Mouse (Mus musculus) liver (tissue): ENCODE measurements around the gene Ptpro.
A peak's percentile ranks its signal among the peaks of the same experiment; 100 is the strongest.
"Not testable (repeated sequence)": the region's sequence is repeated elsewhere in the genome, so short reads cannot be mapped to it uniquely, and the experiment has no call there.

Source experiments
- DNase-seq: peaks from one replicate; pipeline ENCODE4 v3.0.0-alpha.2; 2020; ENCODE audit warnings: mixed read lengths

The Ptpro gene

DNA sequence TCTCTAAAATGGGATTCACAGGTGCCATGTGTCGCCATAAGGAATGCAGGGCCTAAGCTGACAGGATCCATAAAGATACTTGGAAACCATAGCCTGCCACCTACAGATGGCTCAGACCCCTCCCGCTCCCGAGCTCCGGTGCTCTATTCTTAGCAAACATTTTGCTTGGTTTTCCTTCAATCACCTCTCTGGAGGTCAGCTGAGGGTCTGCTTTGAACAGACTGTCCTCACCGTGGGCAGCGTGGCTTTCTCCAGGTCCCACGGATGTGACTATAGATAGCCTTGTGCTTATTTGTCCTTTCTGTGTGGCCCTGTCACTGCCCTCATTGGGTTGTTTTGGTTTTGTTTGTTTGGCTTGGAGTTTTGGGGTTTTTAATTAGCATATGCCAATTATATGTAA, 206.0 kb downstream of the Ptpro start:
- DNase-seq: no peak

DNA sequence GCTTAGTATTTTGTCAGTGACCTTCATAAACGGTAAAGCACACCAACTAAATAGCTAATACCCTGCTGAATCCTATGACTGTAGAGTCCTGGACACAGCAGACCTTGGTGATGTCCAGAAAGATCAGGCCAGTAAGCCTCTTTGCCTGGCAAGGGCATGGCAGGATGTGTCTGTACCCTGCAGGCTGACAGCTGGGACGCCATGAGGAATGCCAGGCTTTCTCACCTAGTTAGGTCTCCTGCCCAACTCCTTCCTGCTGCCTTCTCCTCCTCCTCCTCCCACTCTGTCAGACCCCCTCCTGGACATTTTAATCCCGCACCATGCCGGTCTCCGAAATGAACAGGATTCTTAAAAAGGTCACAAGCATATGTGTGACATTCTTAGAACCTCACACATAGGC, 211.7 kb downstream of the Ptpro start:
- DNase-seq: no peak

DNA sequence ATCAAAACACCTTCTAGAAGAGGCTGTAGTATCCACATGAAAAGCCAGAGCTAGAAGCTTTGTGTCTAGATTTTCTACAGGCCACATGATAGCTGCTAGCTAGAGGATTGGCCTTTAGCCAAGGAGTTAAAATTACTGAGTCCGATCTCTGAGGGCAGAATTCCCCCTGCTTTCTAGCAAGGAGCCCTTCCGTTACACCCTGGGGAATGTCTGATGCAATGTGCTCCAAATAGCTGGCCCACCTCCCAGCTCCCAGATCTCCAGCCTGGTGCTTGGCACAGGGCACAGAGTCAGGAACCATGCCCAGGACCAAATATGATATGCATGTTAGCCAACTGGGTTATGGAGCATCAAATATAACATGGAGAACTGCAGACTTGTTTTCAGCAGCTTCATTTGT, 213.1 kb downstream of the Ptpro start:
- DNase-seq: no peak

DNA sequence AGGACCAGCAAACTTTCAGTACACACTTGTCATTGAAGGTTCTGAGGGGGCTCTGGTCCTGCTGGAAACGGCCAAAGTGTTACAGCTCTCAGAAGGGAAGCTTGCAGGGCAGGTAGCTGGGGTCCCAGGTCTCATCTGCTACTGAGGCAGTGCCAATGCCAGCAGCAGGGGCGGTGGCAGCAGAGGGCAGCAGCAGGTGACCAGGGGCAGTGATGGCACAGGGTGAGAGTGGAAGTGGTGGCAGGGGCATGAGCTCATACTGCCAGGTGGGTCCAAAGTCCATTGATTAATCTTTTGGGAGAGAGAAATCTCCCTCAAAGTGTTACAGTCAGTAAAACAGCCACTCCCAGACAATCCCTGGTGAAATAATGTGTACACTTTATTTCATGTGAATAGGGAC, 214.1 kb downstream of the Ptpro start:
- no peak for DNase-seq

DNA sequence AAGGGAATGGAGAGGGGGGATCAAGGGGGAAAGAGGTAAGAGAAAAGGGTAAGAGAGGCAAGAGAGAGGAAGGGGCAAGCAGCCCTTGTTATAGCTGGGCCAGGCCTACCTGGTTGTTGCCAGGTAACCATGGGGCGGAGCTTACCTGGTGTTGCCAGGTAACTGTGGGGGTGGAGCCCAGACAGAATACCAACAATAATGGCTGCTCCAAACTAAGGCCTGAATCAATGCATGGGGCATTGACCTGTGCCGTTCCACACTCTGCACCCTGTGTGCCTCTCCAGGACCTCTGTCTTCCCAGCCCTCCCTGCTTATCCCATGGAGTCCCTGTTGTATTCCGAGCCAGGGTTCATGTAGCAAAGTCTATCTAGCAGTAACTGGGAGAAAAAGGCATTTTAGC, 215.6 kb downstream of the Ptpro start:
- no peak for DNase-seq

- DNase-seq: no peak
Measured at GRCm38 (mm10) chr6:137469541-137469940, 217.4 kb downstream of the Ptpro start.

- peak; percentile 67 for DNase-seq
Measured at GRCm38 (mm10) chr6:137470901-137471598, 218.9 kb downstream of the Ptpro start.

DNA sequence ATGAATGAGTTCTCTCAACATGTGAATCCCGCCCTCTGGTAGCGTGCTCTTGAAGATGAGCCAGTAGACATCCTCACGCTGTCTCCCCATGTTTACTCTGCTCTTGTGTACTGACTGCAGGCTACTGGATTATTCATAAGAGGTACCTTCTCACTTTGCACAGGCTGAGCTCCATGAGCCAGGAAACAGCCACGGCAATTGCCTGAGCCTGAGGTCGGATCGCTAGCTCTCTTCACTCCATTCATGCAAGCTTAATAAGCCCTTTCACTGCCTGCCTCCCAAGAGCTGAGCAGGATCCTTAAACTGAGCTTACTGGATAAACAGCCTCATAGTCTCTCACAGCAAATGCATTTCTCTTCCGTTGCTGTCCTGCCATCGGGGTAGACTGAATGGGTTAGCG, 220.0 kb downstream of the Ptpro start:
- no peak for DNase-seq

DNA sequence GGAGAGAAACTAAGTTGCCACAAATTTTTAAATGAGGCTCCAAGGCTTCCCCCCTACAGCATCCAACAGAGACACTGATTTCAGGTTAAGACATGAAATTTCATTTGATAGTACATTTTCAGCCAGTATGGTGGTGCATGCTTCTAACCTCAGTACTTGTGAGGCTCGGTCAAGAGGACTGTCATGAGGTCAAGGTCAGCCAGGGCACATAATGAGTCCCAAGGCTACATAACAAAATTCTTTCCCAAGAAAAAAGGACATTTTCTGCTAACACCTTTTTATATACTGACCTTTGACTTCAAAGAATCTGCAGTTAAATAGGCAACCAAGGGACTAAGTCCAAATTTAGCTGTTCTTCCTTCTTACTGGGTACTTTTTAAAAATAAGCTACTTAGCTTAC, 221.3 kb downstream of the Ptpro start:
- no peak for DNase-seq

GRCm38 (mm10) chr6:137475695-137476094, 223.6 kb downstream of the Ptpro start:
- not testable (repeated sequence) for DNase-seq

DNA sequence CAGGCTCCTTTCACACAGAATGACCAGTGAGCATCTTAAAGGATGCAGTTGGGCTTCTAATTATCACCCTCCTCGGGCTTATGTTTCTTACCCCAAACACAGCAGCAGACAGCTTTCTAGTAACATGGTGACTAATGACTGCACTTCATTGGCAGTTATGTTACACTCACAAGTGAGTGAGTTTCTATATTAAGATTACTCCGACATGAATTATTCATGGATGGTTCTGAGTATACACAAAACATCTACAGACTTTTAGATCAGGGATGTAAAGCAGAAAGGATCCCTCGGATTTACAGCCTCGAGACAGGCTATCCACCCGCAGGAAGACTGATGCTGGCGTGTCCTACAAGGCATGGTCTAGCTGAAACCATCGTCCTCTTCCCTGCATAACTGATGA, 230.8 kb downstream of the Ptpro start:
- no peak for DNase-seq

- no peak for DNase-seq
Measured at GRCm38 (mm10) chr6:137487443-137487842, 235.3 kb downstream of the Ptpro start.

DNA sequence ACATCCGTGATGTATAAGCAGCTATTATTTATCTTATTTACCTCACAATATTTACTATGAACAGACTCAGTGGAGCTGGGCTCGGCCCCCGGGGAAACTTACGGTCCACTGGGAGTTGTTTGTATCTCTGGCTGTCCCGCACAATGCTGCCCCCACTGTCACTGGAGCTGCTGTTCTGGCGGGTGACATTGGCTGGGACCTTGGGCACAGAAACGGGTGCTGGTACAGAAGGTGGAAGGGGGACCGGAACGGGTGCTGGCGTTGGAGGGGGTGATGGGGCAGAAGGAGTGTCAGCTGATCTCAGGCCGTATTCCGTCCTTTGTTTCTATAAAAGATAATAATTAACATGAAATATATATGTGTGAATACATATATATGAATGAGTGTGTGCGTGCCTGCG, 238.0 kb downstream of the Ptpro start:
- DNase-seq: no peak

GRCm38 (mm10) chr6:137491659-137492058, 239.5 kb downstream of the Ptpro start:
- no peak for DNase-seq

DNA sequence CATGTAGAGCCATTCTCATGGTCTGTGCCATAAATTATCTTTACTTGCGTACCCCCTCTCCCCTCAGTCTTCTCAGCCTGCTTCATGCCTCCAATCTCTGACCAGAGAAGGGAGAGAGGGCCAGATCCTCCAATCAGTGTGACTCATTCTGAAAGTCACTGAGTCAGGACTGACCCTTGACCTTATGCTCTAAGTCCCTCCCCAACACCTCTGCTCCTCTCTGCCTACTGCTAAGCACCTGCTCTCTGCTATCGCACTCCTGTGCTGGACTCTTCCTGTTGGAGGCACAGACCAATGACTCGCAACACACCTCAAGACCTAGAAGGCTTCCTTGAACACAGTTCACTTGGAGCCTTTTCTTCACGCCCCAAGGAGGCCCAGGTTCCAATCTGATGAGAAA, 240.5 kb downstream of the Ptpro start:
- no peak for DNase-seq

GRCm38 (mm10) chr6:137493211-137494135, 241.4 kb downstream of the Ptpro start:
- DNase-seq: no peak

- no peak for DNase-seq
Measured at GRCm38 (mm10) chr6:137494136-137494475, 242.0 kb downstream of the Ptpro start.

DNA sequence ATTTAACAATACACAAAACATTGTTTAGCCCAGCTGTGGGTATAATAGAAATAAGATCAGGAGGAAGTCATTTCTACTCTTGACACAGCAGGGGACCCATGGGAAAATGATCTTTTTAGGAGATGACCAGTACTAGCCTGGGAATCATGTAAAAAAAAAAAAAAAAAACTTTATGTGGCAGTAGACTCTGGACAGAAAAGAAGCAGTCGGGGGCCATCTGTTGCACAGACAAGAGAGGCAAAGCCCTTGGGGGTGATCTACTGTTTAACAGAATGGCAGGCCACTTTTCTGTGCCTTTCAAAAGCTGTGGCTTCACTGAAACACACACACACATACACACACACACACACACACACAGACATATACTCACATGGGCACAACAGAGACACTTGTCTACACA, 242.7 kb downstream of the Ptpro start:
- DNase-seq: no peak

- DNase-seq: no peak
Measured at GRCm38 (mm10) chr6:137495233-137495632, 243.1 kb downstream of the Ptpro start.

GRCm38 (mm10) chr6:137496562-137496961, 244.4 kb downstream of the Ptpro start:
- DNase-seq: no peak

GRCm38 (mm10) chr6:137497208-137497835, 245.2 kb downstream of the Ptpro start:
- DNase-seq: no peak

- no peak for DNase-seq
Measured at GRCm38 (mm10) chr6:137498781-137499180, 246.7 kb downstream of the Ptpro start.

- no peak for DNase-seq
Measured at GRCm38 (mm10) chr6:137503009-137503408, 250.9 kb downstream of the Ptpro start.

- DNase-seq: no peak
Measured at GRCm38 (mm10) chr6:137503462-137503861, 251.3 kb downstream of the Ptpro start.
